Mouse (Mus musculus) left cerebral cortex, postnatal 14 days (tissue): ENCODE data around the gene Wrap53. TPM values are rescaled to one million over a fixed set of nuclear protein-coding genes. Genes with fewer than 3 reads are reported as not detected.

Source experiments
- DNase-seq, 2 experiments: peaks; one replicate each; pipeline ENCODE4 v3.0.0; 2021 to 2022; ENCODE audit warnings: low spot score in 2 of 2, mixed read lengths in 1 of 2
- intact Hi-C: fragments of 180-260 bp; cut with DNase I; formaldehyde crosslinking; loops from one replicate; pipeline ENCODE4 v1.15.1; 2025
- total RNA-seq, 2 experiments: library from RNA; stranded (reverse); gene quantifications; 2 replicates each; pipeline ENCODE4 v1.2.3; 2021

The Wrap53 gene
- total RNA-seq, 2 experiments from 2014 or later: 6.9 to 8.3 TPM

DNA sequence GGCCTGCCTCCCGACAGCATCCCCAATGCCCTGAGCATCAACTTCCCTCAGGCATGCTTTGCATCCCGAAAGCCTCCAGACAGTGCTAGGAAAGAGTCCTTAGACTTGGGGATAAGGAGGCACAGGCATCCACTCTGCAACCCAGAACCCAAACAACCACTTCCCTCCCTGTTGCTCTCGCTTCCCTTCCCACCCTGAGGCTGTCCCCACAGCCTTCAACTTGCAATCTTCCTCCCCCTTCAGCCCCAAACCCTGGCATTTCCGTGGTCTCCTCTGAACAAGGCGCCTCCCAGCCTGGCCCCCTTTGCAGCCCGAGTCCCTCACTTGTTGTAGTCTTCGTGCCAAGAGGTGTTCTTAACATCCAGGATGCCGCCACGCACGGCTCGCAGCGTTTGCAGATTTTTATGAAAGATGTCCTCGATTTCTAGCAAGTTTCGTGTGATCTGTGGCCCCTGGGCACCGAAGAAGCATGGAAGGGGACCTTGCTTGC, 63.9 kb downstream of the Wrap53 start:
- DNase-seq: no peak
- intact Hi-C loops: no loop called here

DNA sequence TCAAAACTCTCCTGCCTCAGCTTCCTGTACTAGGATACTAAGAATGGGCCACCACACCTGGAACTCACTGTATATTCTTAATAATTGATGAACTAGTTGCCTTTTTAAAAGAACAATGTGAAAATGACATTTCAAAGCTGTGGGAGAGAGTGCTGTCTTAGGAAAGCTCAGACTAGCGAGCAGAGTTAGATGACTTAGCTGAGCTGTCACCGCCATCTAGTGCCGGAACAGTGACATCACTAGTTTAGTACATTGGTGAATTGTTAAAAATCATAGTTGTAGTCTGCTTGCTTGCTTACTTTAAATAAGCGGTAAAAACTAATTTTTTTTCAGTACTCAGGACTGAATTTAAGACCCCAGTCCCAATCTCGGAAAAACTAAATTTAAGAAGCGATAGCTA, 66.2 kb downstream of the Wrap53 start:
- DNase-seq: peak; percentile 67 to 68
- intact Hi-C loops: loop anchor here (1.0 to 5.0 kb wide), 4 partner anchors 82 to 262 kb away; no protein-coding TSS in a partner anchor

Other genes starting within 250 kb of the Wrap53 start
- 100 to 1,000 TPM in 1 of 2 experiments, 10 to 100 TPM in 1; 95.7 to 101 TPM for gene Rnf227, start 239.8 kb downstream of the Wrap53 start, total RNA-seq
- 100 to 1,000 TPM; 531 to 563 TPM for gene Chd3, start 210.8 kb downstream of the Wrap53 start, total RNA-seq
- gene Naa38, start 184.8 kb downstream of the Wrap53 start, total RNA-seq: 100 to 1,000 TPM in 1 of 2 experiments, 10 to 100 TPM in 1; 92.0 to 106 TPM
- gene Cyb5d1, start 184.6 kb downstream of the Wrap53 start, total RNA-seq: 10 to 100 TPM; 36.8 to 42.0 TPM
- gene Tmem88, start 182.0 kb downstream of the Wrap53 start, total RNA-seq: 1 to 10 TPM; 2.6 to 2.9 TPM
- gene Kdm6b, start 166.6 kb downstream of the Wrap53 start, total RNA-seq: 10 to 100 TPM; 33.0 to 33.3 TPM
- gene Dnah2, start 31.1 kb downstream of the Wrap53 start, total RNA-seq: 1 to 10 TPM; 3.5 to 3.6 TPM
- 100 to 1,000 TPM in 1 of 2 experiments, 10 to 100 TPM in 1; 71.8 to 100 TPM for gene Efnb3, start 20.1 kb downstream of the Wrap53 start, total RNA-seq
- 10 to 100 TPM; 21.2 to 21.9 TPM for gene Trp53, start 104 bp upstream of the Wrap53 start, total RNA-seq
- 100 to 1,000 TPM; 451 to 452 TPM for gene Atp1b2, start 25.7 kb upstream of the Wrap53 start, total RNA-seq
- not detected for gene Shbg, start 37.6 kb upstream of the Wrap53 start, total RNA-seq
- 10 to 100 TPM in 1 of 2 experiments, 1 to 10 TPM in 1; 9.9 to 10.2 TPM for gene Sat2, start 41.8 kb upstream of the Wrap53 start, total RNA-seq
- 100 to 1,000 TPM; 107 TPM for gene Fxr2, start 52.7 kb upstream of the Wrap53 start, total RNA-seq
- gene Sox15, start 75.1 kb upstream of the Wrap53 start, total RNA-seq: not detected
- 10 to 100 TPM; 77.6 to 83.7 TPM for gene Mpdu1, start 82.4 kb upstream of the Wrap53 start, total RNA-seq
- gene Cd68, start 85.9 kb upstream of the Wrap53 start, total RNA-seq: 10 to 100 TPM; 13.5 to 13.8 TPM
- 100 to 1,000 TPM; 368 to 371 TPM for gene Eif4a1, start 92.2 kb upstream of the Wrap53 start, total RNA-seq
- gene Senp3, start 101.8 kb upstream of the Wrap53 start, total RNA-seq: 100 to 1,000 TPM in 1 of 2 experiments, 10 to 100 TPM in 1; 91.5 to 102 TPM
- 1 to 10 TPM; 1.7 to 2.0 TPM for gene Tnfsf13, start 105.5 kb upstream of the Wrap53 start, total RNA-seq
- gene Tnfsf12, start 115.6 kb upstream of the Wrap53 start, total RNA-seq: 1 to 10 TPM; 5.8 to 7.6 TPM
- gene Tnfsfm13, start 115.8 kb upstream of the Wrap53 start, total RNA-seq: under 1 TPM; 0.81 to 0.95 TPM
- gene Polr2a, start 178.4 kb upstream of the Wrap53 start, total RNA-seq: 10 to 100 TPM; 54.3 to 54.4 TPM
- not detected for gene Slc35g3, start 181.7 kb upstream of the Wrap53 start, total RNA-seq
- gene Zbtb4, start 185.7 kb upstream of the Wrap53 start, total RNA-seq: 10 to 100 TPM; 71.1 to 86.9 TPM
- gene Chrnb1, start 215.7 kb upstream of the Wrap53 start, total RNA-seq: under 1 TPM; 0.76 to 0.79 TPM
- gene Fgf11, start 221.6 kb upstream of the Wrap53 start, total RNA-seq: 10 to 100 TPM; 15.4 to 20.4 TPM
- not detected for gene Tmem102, start 225.4 kb upstream of the Wrap53 start, total RNA-seq
- not detected for gene Gm39566, start 235.0 kb upstream of the Wrap53 start, total RNA-seq
- gene Spem2, start 238.2 kb upstream of the Wrap53 start, total RNA-seq: not detected
- under 1 TPM in 1 of 2 experiments, not detected in 1; 0.32 TPM for gene Spem1, start 241.9 kb upstream of the Wrap53 start, total RNA-seq